Mouse (Mus musculus): Measurements from ENCODE around the gene Gsto2. TPM values are rescaled to one million over a fixed set of nuclear protein-coding genes. Genes with fewer than 3 reads are reported as not detected.

The Gsto2 gene
- polyA plus RNA-seq, 1 experiment from 2014 or later = 0.99 TPM

DNA sequence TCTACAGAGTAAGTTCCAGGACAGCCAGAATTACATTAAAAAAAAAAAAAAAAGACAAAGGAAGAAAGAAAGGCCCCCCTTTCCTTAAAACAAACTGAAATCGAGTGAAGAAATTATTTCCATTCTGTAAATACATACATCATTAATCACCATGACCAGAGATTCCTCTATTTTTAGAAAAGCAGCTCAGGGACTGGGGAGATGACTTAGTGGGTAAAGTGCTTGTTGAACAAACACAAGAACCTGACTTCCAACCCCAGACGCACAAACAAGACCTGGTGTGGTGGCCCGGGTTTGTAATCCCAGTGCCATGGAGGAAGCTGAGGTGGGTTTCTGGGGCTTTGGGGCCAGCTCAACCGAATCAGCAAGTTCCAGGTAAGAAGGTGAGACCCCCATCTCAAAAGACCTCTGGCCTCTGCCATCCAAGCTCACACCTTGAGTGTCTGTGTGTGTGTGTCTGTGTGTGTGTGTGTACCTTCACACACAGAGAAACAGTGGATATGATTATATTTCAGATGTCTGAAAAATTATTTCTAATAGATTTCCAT is 2.4 kb downstream of the Gsto2 start:
- Histone ChIP-seq H3K27me3 (ENCODE audit: control insufficient read depth, insufficient read depth, low read length) (no peaks in the 10 kb centered on the region), H3K4me2 (ENCODE audit: low read depth) (no peak overlapping the region), H3K27ac (ENCODE audit: low read depth, low read length) (no peak overlapping the region), H3K9ac (ENCODE audit: low read length) (no peak overlapping the region), H3K4me3 (ENCODE audit: low read depth, low read length) (no peak overlapping the region), H3K36me3 (ENCODE audit: control insufficient read depth, insufficient read depth, low read length) (no peaks in the 10 kb centered on the region), H3K9me3 (ENCODE audit: control insufficient read depth, low read length) (no peaks in the 10 kb centered on the region), H3K4me1 (ENCODE audit: control insufficient read depth, insufficient read depth, low read length) (no peaks in the 10 kb centered on the region)
- ATAC-seq (ENCODE audit: insufficient read depth, low FRiP score, low TSS enrichment) = no peak
- WGBS = 69% methylated on average over 4 of the region's 4 CpGs
- no peak for DNase-seq (ENCODE audit: low spot score)

DNA sequence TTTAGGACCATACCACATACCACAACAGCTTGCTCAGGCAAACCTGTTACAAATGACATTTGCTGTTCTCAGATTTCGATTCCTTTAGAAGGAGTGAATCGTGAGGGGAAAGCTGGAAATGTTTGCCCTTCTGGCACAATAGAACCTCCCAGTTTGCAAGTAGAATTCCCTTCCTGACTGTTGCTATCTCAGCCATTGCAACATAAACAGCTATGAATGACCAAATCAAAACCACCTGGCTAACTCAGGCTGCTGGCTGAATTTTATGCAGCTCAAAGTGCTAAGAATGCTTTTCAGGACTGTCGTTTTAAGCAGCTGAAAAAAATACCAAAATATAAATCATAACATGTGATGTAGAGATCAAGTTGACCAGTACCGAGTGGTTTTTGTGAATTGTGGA is 3.6 kb downstream of the Gsto2 start:
- DNase-seq (ENCODE audit: low spot score) = no peak
- 66% methylated on average over 4 of the region's 4 CpGs for WGBS

DNA sequence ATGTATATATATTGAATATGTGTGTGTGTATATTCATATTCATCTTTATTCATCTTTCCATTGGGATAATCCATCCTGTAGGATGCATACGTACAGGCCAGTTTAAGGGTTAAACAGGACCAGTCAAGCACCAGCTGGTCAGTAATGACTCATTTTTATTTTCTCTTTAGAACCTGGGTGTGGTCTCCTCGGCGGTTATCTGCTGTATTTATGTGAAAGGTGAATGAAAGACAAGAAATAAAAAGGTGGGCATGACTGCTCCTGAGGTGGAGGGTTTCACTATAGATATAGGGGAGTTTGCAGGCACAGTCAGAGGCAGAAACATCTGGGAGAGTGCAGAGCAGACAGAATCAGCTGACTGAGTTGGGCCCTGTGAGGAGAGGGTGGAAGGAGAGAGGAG is 4.2 kb downstream of the Gsto2 start:
- no peak overlapping the region for H3K4me2 ChIP-seq (ENCODE audit: low read depth)
- H3K4me1 ChIP-seq (ENCODE audit: control insufficient read depth, insufficient read depth, low read length) = no peaks in the 10 kb centered on the region
- H3K27me3 ChIP-seq (ENCODE audit: control insufficient read depth, insufficient read depth, low read length) = no peaks in the 10 kb centered on the region
- ATAC-seq (ENCODE audit: insufficient read depth, low FRiP score, low TSS enrichment) = no peak
- no peak overlapping the region for H3K4me3 ChIP-seq (ENCODE audit: low read depth, low read length)
- 65% methylated on average over 3 of the region's 3 CpGs for WGBS
- no peak for DNase-seq (ENCODE audit: low spot score)
- H3K27ac ChIP-seq (ENCODE audit: low read depth, low read length) = no peak overlapping the region
- H3K9ac ChIP-seq (ENCODE audit: low read length) = no peak overlapping the region
- H3K36me3 ChIP-seq (ENCODE audit: control insufficient read depth, insufficient read depth, low read length) = no peaks in the 10 kb centered on the region
- H3K9me3 ChIP-seq (ENCODE audit: control insufficient read depth, low read length) = no peaks in the 10 kb centered on the region

More for the DNA sequence above, 3.6 kb downstream of the Gsto2 start:
- no peak overlapping the region for H3K4me2 ChIP-seq (ENCODE audit: low read depth)
- no peak overlapping the region for H3K9ac ChIP-seq (ENCODE audit: low read length)
- H3K4me1 ChIP-seq (ENCODE audit: control insufficient read depth, insufficient read depth, low read length) = no peaks in the 10 kb centered on the region
- no peaks in the 10 kb centered on the region for H3K9me3 ChIP-seq (ENCODE audit: control insufficient read depth, low read length)
- no peak overlapping the region for H3K4me3 ChIP-seq (ENCODE audit: low read depth, low read length)
- no peak for ATAC-seq (ENCODE audit: insufficient read depth, low FRiP score, low TSS enrichment)
- H3K27me3 ChIP-seq (ENCODE audit: control insufficient read depth, insufficient read depth, low read length) = no peaks in the 10 kb centered on the region
- no peaks in the 10 kb centered on the region for H3K36me3 ChIP-seq (ENCODE audit: control insufficient read depth, insufficient read depth, low read length)
- no peak overlapping the region for H3K27ac ChIP-seq (ENCODE audit: low read depth, low read length)

DNA sequence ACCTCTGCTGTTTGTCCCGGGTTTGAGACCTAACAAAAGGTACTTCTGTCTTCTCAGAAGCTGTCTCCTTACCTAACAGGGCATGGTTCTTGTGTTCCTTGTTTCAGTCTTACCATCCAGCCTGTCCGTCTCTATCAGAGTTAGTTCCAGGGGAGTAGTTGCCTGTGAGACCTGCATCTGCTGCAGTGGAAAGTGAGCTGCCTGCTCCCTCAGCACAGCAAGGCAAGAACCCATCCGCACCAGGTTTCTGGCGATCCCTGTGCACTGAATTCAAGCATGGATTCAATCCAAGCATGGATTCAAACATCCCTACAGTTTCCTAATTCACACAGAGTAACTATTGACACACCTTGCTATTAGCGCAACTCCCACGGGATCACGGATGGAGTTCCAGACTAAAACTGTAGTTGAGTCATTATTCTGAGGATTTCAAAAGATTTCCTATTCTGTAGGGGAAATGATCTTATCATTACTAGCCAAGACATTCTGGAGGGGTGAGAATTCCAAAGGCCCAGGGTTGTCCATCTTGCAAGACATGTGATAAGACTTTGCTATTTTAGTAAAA is 4.8 kb downstream of the Gsto2 start:
- WGBS = 76% methylated on average over 7 of the region's 7 CpGs
- ATAC-seq (ENCODE audit: insufficient read depth, low FRiP score, low TSS enrichment) = no peak
- Histone ChIP-seq H3K4me2 (ENCODE audit: low read depth) (no peak overlapping the region), H3K27me3 (ENCODE audit: control insufficient read depth, insufficient read depth, low read length) (no peaks in the 10 kb centered on the region), H3K4me1 (ENCODE audit: control insufficient read depth, insufficient read depth, low read length) (no peaks in the 10 kb centered on the region), H3K36me3 (ENCODE audit: control insufficient read depth, insufficient read depth, low read length) (no peaks in the 10 kb centered on the region), H3K9ac (ENCODE audit: low read length) (no peak overlapping the region), H3K27ac (ENCODE audit: low read depth, low read length) (no peak overlapping the region), H3K4me3 (ENCODE audit: low read depth, low read length) (no peak overlapping the region), H3K9me3 (ENCODE audit: control insufficient read depth, low read length) (no peaks in the 10 kb centered on the region)
- DNase-seq (ENCODE audit: low spot score) = no peak

GRCm38 (mm10) chr19:47871515-47871914 is 6.2 kb downstream of the Gsto2 start:
- Histone ChIP-seq H3K27ac (ENCODE audit: low read depth, low read length) (no peak overlapping the region), H3K27me3 (ENCODE audit: control insufficient read depth, insufficient read depth, low read length) (no peaks in the 10 kb centered on the region), H3K4me1 (ENCODE audit: control insufficient read depth, insufficient read depth, low read length) (no peaks in the 10 kb centered on the region), H3K36me3 (ENCODE audit: control insufficient read depth, insufficient read depth, low read length) (no peaks in the 10 kb centered on the region), H3K4me3 (ENCODE audit: low read depth, low read length) (no peak overlapping the region), H3K4me2 (ENCODE audit: low read depth) (no peak overlapping the region), H3K9ac (ENCODE audit: low read length) (no peak overlapping the region), H3K9me3 (ENCODE audit: control insufficient read depth, low read length) (no peaks in the 10 kb centered on the region)
- DNase-seq (ENCODE audit: low spot score) (peak; percentile 44), ATAC-seq (ENCODE audit: insufficient read depth, low FRiP score, low TSS enrichment) (no peak)
- WGBS = 35% methylated on average over 10 of the region's 10 CpGs

DNA sequence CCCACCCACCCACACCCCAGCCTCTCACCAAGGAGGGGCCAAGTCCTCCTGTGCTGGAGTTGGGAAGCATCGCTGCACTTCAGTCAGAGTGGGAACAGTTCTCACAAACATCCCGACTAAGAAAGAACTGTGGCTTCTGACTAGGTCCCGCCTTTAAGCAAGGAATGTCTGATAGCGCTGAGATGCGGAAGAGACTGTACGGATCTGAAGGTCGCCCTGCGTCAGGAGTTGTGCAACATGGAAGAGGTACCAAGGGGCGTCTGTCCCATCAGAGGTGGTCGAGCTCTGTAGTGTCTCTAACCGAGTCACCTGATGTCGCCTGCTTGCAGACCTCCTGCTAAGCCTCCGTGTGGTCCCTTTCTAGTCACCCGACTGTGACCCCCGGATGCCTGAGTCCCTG is 10.9 kb downstream of the Gsto2 start:
- Histone ChIP-seq H3K4me2 (ENCODE audit: low read depth) (no peak overlapping the region), H3K9me3 (ENCODE audit: control insufficient read depth, low read length) (no peaks in the 10 kb centered on the region), H3K36me3 (ENCODE audit: control insufficient read depth, insufficient read depth, low read length) (no peaks in the 10 kb centered on the region), H3K9ac (ENCODE audit: low read length) (no peak overlapping the region), H3K4me1 (ENCODE audit: control insufficient read depth, insufficient read depth, low read length) (no peaks in the 10 kb centered on the region; the same call in 1 of the 2 replicates), H3K27ac (ENCODE audit: low read depth, low read length) (no peak overlapping the region), H3K27me3 (ENCODE audit: control insufficient read depth, insufficient read depth, low read length) (no peaks in the 10 kb centered on the region), H3K4me3 (ENCODE audit: low read depth, low read length) (no peak overlapping the region)
- WGBS = 83% methylated on average over 15 of the region's 15 CpGs
- DNase-seq (ENCODE audit: low spot score) (no peak), ATAC-seq (ENCODE audit: insufficient read depth, low FRiP score, low TSS enrichment) (no peak)

GRCm38 (mm10) chr19:47881538-47881937 is 16.2 kb downstream of the Gsto2 start:
- ATAC-seq (ENCODE audit: insufficient read depth, low FRiP score, low TSS enrichment) = no peak
- no peak overlapping the region for H3K27ac ChIP-seq (ENCODE audit: low read depth, low read length)
- no peak overlapping the region for H3K4me2 ChIP-seq (ENCODE audit: low read depth)
- H3K27me3 ChIP-seq (ENCODE audit: control insufficient read depth, insufficient read depth, low read length) = no peaks in the 10 kb centered on the region
- no peaks in the 10 kb centered on the region; the same call in 1 of the 2 replicates for H3K4me1 ChIP-seq (ENCODE audit: control insufficient read depth, insufficient read depth, low read length)
- no peaks in the 10 kb centered on the region for H3K9me3 ChIP-seq (ENCODE audit: control insufficient read depth, low read length)
- H3K36me3 ChIP-seq (ENCODE audit: control insufficient read depth, insufficient read depth, low read length) = no peaks in the 10 kb centered on the region
- no peak overlapping the region for H3K4me3 ChIP-seq (ENCODE audit: low read depth, low read length)
- 83% methylated on average over 7 of the region's 7 CpGs for WGBS
- no peak overlapping the region for H3K9ac ChIP-seq (ENCODE audit: low read length)
- DNase-seq (ENCODE audit: low spot score) = no peak

DNA sequence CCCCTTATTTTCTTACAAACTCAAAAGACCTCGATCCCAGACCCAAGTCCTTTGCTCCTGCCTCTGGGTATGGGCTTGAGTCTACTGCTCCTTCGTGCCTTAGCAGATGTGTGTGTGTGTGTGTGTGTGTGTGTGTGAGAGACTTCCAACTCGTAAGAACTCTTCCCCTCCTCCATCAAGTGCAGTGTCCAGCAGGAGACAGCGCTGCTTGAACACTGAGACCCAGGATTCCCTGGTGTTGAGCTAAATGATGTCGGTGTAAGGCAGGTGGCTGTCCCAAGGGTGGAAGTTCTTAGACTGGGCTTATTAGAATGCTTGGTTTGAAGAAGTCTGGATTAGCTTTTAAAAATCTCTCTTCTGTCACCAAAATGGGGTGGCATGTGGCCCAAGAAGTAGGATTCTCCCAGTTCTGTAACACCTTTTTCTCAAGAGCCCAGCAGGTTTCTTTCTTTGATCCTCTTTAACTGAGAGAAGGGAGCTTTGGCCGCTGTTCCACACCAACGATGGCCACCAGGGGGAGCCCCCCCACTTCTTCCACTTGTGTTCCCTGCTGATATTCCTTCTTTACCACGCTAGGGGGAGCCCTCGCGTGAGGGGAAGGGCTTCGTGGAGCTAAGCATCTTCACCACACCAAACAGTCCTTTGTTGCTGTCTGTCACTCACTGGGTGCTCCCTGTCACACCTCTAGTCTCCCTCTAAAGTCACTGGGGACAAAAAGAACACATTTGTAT is 17.0 kb downstream of the Gsto2 start:
- no peak overlapping the region for H3K27ac ChIP-seq (ENCODE audit: low read depth, low read length)
- H3K4me1 ChIP-seq (ENCODE audit: control insufficient read depth, insufficient read depth, low read length) = no peaks in the 10 kb centered on the region; the same call in 1 of the 2 replicates
- no peak overlapping the region for H3K4me3 ChIP-seq (ENCODE audit: low read depth, low read length)
- no peaks in the 10 kb centered on the region for H3K36me3 ChIP-seq (ENCODE audit: control insufficient read depth, insufficient read depth, low read length)
- no peak overlapping the region for H3K4me2 ChIP-seq (ENCODE audit: low read depth)
- ATAC-seq (ENCODE audit: insufficient read depth, low FRiP score, low TSS enrichment) = peak; percentile 70
- peak; percentile 91 for DNase-seq (ENCODE audit: low spot score)
- no peak overlapping the region for H3K9ac ChIP-seq (ENCODE audit: low read length)
- no peaks in the 10 kb centered on the region for H3K9me3 ChIP-seq (ENCODE audit: control insufficient read depth, low read length)
- no peaks in the 10 kb centered on the region for H3K27me3 ChIP-seq (ENCODE audit: control insufficient read depth, insufficient read depth, low read length)
- WGBS = 31% methylated on average over 11 of the region's 11 CpGs

DNA sequence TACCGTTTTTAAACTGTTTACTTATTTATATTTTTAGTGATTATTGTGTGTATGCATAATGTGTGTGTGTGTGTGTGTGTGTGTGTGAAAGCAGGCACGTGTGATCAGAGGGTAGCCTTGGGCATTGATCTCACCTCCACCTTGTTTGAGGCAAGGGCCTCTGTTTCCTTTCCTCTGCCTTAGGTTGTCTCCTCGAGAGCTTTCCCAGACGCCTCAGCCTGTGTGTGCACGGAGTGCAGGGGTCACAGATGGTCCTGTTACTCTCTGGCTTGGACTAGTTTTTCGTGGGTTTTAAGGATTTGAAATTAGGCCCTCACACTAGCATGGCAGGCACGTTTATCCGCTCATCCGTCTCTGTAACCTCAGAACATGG is 17.5 kb downstream of the Gsto2 start:
- no peak for DNase-seq (ENCODE audit: low spot score)
- Histone ChIP-seq H3K4me2 (ENCODE audit: low read depth) (no peak overlapping the region), H3K9me3 (ENCODE audit: control insufficient read depth, low read length) (no peaks in the 10 kb centered on the region), H3K9ac (ENCODE audit: low read length) (0 out of 2 replicates have a peak overlapping the region, but pooled peaks have one; percentile 15), H3K36me3 (ENCODE audit: control insufficient read depth, insufficient read depth, low read length) (no peaks in the 10 kb centered on the region), H3K27me3 (ENCODE audit: control insufficient read depth, insufficient read depth, low read length) (no peaks in the 10 kb centered on the region), H3K4me3 (ENCODE audit: low read depth, low read length) (no peak overlapping the region), H3K27ac (ENCODE audit: low read depth, low read length) (no peak overlapping the region), H3K4me1 (ENCODE audit: control insufficient read depth, insufficient read depth, low read length) (no peaks in the 10 kb centered on the region; the same call in 1 of the 2 replicates)
- ATAC-seq (ENCODE audit: insufficient read depth, low FRiP score, low TSS enrichment) = peak; percentile 29
- 59% methylated on average over 9 of the region's 9 CpGs for WGBS
